Mouse (Mus musculus) right cerebral cortex, adult 2 months (tissue): ENCODE measurements around the gene Dusp13.
A peak's percentile ranks its signal among the peaks of the same experiment; 100 is the strongest.

Experiments
- DNase-seq, 2 experiments: peaks; one replicate each; pipeline ENCODE4 v3.0.0; 2021 to 2022; ENCODE audit warnings: low spot score in 2 of 2

The Dusp13 gene

GRCm38 (mm10) chr14:21747436-21748141 is 3.4 kb downstream of the Dusp13 start:
- no peak for DNase-seq

DNA sequence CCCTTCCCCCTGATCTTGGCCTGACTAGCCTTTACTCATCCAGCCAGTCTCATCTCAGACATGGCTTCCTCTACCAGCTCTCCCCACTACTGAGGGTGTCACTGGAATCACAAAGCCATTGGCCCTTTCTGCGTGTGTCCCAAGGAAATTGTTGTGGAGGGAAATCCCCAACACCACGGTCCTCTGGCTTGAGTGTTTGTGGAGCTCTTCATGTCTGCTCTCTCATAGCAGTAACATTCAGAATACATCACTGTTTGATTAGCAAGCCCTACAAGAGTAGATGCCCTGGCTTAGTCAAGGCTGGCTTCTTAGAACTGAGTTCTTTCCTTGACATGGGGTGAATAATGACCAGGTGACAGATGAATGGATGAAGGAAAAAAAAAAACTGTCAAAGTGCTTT is 4.1 kb downstream of the Dusp13 start:
- no peak for DNase-seq

- DNase-seq, result no peak
Observed at GRCm38 (mm10) chr14:21746251-21746650, 4.7 kb downstream of the Dusp13 start.

GRCm38 (mm10) chr14:21745149-21745548 is 5.8 kb downstream of the Dusp13 start:
- DNase-seq, result no peak

GRCm38 (mm10) chr14:21744169-21744568 is 6.8 kb downstream of the Dusp13 start:
- no peak for DNase-seq

DNA sequence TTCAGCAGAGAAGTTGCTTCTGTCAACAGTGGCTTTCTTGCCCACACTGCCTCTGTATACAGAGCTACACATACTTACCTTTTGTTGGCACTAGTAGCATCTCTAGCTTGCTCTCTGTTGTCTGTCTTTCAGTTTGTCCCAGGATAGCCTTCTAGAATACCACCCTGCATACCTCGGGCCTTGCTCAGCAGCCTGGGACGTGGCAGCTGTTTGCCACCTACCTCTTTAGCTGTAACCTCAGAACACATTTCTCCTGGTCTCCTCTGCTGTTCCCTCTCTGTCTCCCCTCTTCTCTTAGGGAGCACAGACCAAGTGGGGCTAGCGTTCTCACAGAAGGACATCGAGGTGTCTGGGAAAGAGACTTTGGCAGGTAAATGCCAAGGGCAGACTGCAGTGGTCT is 8.5 kb downstream of the Dusp13 start:
- no peak for DNase-seq

- peak; percentile 89 to 90 for DNase-seq
Observed at GRCm38 (mm10) chr14:21741786-21742185, 9.2 kb downstream of the Dusp13 start.

- DNase-seq, result no peak
Observed at GRCm38 (mm10) chr14:21741314-21741713, 9.7 kb downstream of the Dusp13 start.

DNA sequence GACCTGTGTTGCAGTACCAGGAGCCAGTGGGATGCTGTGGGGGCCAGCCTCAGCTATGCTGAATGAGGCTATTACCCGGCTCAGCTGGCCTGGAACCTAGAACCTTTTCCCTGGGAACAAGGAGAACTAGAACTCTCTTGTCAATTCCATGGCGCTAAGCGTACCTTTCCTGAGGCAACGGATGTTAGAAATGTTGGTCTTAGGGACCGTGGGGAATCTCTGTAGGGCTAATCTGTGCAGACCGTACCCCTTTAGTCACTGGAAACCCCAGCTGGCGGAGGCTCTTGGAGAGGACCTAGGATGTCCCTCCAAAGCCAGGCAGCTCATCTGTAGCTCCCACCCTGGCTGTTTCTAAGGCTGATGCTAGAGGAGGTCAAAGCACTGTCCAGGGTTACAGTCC is 10.6 kb downstream of the Dusp13 start:
- DNase-seq, result no peak

DNA sequence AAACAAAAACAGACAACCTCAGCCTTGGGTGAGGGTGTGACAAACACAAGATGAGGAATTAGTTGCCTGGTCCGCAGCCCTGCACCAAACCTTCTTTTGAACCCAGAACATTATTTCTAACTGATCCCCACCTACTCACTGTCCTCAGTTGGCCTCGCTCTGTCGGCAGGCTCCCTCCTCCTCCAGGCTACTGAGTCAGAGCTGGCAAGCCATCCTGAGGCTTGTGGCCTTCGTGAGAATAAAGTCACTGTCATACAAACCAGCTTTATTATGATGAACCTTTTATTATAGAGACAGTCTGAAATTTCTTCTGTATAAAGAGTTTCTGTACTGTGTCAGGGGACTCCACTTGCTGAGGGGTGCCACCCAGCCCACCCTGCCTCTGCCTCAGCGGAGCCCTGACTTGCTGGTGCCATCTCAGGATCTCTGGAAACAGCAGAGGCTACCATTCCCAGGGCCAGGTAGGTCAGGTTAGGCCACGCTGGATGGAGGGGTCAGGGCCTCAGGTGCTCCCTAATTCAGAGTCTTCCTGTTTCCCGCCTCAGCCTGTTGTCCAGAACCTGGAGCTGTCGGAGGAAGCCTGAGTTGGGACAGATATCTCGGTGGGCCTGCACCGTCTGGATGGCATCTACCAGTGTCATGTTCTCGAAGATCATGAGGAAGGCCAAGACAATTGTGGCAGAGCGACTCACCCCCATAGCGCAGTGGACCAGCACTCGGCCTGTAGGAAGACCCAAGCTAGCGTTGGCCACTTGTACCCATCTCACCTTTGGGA is 17.7 kb downstream of the Dusp13 start:
- DNase-seq, result peak in 1 of 2 experiments; percentile 37

DNA sequence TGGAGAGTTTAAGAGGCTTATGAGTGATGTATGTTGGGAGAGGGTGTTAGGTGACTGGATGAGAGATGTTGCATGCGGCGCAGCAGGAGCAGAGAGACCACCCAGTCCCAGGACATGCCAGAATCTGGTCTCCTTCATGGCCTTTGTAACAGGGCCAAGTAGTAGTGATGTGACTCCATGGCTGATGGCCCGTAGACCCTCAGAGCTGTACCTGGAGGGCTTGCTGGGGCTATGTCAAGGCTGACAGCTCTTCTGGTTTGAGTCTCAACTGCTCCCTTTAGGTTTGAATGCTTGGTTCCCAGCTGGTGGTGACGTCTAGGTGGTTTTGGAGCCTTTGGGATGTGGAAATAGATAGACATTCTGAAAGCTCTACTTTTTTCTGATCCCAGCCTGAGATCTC is 21.0 kb downstream of the Dusp13 start:
- no peak for DNase-seq

DNA sequence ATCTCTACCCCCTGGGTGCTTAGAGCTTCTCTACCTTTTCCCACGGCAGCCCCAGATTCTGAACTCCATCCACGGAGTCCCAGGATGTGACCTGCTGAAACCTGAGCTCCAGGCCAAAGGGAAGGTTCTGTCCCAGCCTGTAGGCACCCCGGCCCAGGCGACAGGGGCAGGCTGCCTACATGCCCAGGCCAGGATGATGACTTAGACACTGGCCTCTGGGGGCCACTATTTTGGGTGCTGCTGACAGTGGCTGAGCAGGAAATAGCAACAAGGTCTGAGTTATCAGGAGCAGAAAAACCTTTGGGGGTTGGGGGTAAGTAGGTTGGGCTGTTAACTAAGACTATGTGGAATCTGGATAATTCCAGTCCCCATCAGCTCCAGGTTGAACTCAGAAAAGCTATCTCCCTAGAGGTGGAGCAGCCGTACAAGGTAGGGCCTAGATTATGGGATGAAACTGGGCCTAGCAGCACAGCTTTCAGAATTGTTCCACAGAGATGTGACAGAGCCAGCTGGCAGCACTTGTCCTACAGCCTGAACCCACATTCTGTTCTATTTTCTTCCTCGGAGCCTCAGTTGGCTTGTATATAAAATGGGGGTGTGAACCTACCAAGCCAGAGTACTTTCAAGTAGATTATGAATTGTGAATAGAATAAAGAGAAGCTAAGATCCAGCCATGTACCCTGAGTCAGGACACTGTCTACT is 21.8 kb downstream of the Dusp13 start:
- DNase-seq, result peak in 1 of 2 experiments; percentile 54

- no peak for DNase-seq
Observed at GRCm38 (mm10) chr14:21722021-21722698, 28.8 kb downstream of the Dusp13 start.

GRCm38 (mm10) chr14:21720430-21721205 is 30.4 kb downstream of the Dusp13 start:
- DNase-seq, result no peak

DNA sequence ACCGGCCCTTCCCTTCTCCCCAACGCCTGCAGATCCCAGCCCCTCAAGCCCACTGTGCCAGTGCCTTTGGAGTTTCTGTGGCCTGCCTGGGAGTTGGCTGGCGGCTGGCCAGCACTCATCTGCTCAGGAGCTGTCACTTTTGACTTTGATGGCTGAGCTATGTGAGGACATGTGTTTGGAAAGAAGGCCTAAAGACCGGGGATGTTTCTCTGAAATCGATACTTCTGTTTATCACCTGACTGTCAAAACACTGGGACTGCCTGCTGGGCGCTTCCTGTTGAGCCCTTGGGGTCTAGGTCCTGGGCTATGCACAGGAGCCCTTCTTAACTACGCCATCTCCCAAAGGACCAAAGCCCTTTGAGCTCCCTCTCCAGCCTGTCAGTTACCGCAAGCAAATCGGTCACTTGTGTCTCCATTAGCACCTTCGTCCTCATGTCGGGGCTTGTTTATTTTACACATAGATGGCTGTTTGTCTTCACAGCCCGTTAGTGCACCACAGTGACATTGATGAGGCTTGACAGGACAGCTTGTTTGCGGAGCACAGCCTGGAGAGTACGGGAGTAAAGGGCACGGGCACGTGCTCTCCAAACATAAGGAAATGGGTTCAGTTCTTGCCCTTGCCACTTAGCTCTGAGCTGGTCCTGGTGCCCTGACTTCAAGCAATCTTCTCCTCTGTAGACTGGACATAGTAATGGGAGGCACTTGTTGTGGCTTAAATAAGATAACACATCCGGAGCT is 31.2 kb downstream of the Dusp13 start:
- DNase-seq, result no peak

- no peak for DNase-seq
Observed at GRCm38 (mm10) chr14:21714486-21714885, 36.5 kb downstream of the Dusp13 start, which contains the start of gene Dupd1. Dupd1 (minus strand) TSS chr14:21714576.

- no peak for DNase-seq
Observed at GRCm38 (mm10) chr14:21711231-21711630, 39.8 kb downstream of the Dusp13 start.

GRCm38 (mm10) chr14:21709545-21709944 is 41.4 kb downstream of the Dusp13 start:
- DNase-seq, result no peak

GRCm38 (mm10) chr14:21706759-21707571 is 44.0 kb downstream of the Dusp13 start:
- peak; percentile 32 to 54 for DNase-seq

DNA sequence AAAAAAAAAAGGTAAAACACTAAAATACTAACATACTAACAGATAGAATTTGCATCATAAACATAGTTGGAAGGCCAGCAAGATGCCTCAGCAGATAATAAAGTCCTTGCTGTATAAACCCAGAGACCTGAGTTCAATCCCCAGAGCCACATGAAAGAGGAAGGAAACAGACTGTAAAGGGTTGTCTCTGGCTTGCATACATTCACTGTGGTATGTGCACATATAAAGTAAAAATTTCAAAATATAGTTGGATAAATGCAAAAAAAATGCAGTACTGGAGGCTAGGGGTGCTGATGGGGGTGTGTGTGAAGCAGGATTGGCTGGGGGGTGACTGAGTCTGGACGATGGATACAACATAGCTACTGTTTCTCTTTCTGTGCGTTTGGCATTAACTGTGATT is 45.5 kb downstream of the Dusp13 start:
- DNase-seq, result no peak
